Mouse (Mus musculus) induced T-regulatory cell, adult 2 months (primary cell): Measurements from ENCODE around the gene Serpina1f.
"Not testable (repeated sequence)": the region's sequence is repeated elsewhere in the genome, so short reads cannot be mapped to it uniquely, and the experiment has no call there.

ENCODE experiments used
- DNase-seq: peaks from one replicate; pipeline ENCODE4 v3.0.0-alpha.2; 2012; ENCODE audit warnings: low read depth

Serpina1f gene

DNA sequence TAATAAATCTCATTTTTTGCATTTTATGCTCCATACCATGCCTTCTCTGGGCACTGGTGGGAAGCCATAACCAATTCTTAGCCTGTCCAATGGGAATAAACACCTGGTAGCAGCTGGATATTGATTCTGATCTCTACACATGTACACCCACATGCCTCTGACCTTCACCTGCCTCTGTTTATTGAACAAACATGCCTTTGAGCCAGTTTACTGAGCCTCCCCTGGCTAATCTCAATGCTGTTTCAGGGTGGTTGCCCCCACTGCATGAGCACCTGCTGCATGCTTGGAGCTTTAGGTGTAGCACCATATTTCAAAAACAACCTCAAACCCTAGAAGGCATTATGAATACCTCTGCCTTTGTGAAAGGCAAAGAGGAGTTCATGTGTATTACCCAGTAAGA lies 33.3 kb downstream of the Serpina1f start:
- not testable (repeated sequence) for DNase-seq

DNA sequence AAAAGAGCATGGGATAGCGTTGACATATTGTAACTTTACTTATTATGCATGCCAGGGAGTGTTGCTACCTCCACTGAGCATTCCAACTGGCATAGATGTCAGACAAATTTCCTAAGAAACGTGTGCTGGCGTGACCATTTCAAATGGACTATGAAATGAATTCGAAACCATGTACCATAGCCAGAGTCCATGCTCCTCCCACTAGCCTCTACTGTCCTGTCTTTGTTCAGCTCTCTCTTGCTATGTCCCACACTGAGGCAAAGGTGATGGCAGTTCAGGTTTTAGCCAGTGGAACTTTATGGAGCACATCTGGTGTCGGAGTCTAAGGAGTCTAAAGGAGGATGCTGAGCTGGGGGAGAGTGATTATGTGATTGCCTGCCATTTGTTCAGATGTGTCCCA lies 35.3 kb downstream of the Serpina1f start:
- no peak for DNase-seq

GRCm38 (mm10) chr12:103659171-103659570 lies 36.2 kb downstream of the Serpina1f start:
- no peak for DNase-seq

DNA sequence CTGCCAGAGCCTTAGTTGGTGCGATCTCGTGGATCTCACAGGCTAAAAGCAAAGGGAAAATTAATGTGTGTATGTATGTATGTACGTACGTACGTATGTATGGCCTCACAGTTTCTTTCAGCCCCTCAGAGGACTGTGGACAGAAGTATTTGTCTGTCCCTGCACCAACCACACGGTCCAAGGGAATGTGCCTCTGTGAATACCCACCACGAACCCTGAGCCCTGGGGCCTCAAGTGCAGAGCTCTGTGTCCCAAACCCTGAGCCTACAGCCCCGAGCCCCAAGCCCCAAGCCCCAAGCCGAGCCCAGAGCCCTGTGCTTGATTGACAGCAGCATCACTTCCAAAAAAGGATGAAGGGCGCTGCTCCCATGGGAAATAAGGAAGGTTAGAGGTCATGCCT lies 37.3 kb downstream of the Serpina1f start:
- no peak for DNase-seq

- no peak for DNase-seq
These were observed 38.3 kb downstream of the Serpina1f start, which contains the start of gene Serpina6 for GRCm38 (mm10) chr12:103656848-103657626. Gene Serpina6, minus strand, starts transcription at chr12:103657212.

- no peak for DNase-seq
These were observed 39.9 kb downstream of the Serpina1f start for GRCm38 (mm10) chr12:103655123-103656044.

DNA sequence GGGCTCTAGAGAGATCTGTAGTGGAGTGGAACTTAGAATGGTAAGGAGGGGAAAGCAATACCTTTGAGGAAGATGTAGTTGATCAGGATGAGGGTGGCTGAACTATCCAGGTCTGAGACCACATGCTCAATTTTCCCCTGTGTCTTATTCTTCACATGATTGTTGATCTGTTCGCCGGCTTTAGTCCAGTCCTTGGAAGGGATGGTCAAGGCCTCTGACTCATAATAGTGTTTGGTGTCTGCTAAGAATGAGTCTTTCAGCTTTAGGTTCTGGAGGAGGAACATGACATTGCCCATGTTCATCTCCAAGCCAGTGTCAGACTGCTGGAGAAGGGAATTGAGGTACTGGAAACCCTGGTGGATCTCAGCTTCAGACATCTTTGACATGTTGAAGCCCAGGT lies 41.5 kb downstream of the Serpina1f start:
- DNase-seq = no peak

DNA sequence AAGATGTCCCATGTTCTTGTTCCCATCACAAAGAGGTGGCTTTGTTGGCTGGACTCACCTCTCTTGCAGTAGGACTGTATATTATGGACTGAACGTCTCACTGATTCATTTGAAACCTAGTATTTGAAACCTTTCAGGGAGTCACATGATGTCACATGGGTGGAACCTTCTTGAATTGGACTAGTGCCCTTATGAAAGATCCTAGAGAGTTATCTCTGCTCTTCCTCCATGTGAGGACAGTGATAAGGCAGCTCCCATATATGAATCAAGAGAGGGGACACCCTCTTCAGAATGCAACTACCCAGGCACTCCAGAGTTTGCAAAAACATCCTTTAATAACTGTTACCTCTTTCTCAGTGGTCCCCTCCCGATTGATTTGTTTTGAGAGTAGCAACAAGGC lies 49.0 kb downstream of the Serpina1f start:
- DNase-seq = no peak

GRCm38 (mm10) chr12:103644601-103645000 lies 50.7 kb downstream of the Serpina1f start:
- no peak for DNase-seq

- DNase-seq = no peak
These were observed 51.5 kb downstream of the Serpina1f start for GRCm38 (mm10) chr12:103643818-103644217.

DNA sequence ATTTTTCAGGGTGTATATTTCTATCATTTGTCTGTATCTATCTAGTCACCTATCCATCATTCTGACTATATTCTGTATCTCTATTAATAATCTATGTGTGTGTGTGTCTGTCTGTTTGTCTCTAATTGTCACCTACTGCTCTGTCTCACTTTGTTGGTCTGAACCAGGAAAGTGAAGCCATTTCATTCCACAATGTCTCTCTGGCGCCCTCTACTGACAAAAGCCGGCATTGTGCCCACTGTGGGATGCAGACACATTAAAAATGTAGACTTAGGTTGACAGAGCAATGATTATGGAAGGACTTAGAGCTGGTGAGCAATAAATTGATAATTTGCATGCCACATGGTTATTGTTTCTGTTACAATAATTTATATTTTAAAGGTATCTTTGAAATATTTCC lies 52.0 kb downstream of the Serpina1f start:
- peak; percentile 74 for DNase-seq
